Mouse (Mus musculus) urinary bladder, postnatal 14 days (tissue): ENCODE measurements at regions not wholly inside any gene's neighbourhood (a gene's known extent, or its start where the extent isn't known, plus 50 kb on each side); places are given as distances from the start of the nearest gene placed in this dataset.

Experiments used
- DNase-seq: peaks from one replicate; pipeline ENCODE4 v3.0.0; 2021; ENCODE audit warnings: low spot score

DNA sequence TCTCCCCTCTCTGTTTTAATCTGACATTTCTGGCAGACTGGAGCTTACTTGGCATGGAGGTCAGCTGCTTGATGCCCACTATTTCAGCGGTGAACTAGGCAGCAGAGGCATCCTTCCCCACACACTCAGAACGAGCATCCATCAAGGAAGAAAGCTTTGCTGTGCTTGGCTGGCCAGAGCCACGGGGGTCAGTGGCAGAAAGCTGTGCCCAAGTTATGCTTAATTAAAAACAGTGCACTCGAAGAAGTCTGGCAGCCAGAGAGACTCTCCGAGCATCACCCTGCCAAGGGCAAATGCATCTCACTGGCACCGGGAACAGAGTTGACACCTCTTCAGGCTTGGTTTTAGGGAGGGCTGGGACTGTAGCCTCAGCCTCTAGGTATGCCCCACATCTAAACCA, 168.3 kb downstream of the Gm45692 start:
- DNase-seq: no peak

DNA sequence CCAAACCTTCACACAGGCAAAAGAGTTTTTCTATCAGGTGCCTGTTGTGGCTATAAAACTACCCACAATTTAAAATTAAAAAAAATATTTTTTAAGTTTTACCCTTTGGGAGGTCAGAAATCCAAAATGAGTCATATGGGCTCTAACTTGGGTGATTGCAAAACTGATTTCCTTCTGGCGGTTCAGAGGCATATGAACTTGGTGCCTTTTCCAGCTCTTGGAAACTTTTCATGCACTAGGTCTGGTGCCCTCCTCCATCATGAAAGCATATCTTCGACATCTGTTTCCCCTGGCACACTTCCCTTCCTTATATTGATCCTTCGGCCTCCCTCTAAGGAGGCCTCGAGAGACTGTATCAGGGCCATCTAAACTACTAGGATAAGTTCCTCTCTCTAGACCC, 168.8 kb downstream of the Gm45692 start:
- DNase-seq: no peak

DNA sequence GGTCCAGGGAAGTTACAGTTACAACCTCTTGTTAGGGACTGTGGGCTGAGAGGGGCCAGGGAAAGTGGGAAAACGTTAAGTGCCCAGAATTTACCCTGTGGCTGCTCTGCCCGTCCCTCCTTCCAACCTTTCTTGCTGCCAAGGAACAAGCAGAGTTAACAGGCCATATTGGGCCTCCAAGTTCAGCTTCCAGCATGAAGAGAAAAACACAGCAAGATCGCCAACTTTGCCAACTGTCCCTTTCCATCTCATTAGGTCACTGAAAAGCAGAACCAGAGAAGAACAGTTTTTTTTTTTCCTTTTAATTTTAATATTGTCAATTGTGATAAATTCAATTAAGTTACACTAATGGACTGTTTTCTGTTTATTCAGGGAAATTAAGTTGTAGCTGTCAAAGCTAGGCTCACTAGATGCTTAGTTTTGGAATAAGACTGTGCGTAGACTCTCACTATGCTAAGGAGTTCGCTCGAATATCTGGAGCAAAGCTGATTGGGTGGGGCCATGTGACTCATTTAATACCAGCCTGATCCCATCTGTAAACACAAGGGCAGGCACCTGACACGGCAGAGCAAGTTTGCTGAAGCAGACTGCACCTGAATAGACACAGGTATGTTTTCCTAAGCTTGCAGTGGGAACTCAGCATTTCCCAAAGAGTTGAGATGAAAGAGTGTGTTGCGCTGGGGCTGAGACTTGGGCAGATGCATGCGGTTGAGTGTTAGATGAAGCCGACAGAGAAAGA, 178.9 kb downstream of the Gm45692 start:
- peak; percentile 40 for DNase-seq

DNA sequence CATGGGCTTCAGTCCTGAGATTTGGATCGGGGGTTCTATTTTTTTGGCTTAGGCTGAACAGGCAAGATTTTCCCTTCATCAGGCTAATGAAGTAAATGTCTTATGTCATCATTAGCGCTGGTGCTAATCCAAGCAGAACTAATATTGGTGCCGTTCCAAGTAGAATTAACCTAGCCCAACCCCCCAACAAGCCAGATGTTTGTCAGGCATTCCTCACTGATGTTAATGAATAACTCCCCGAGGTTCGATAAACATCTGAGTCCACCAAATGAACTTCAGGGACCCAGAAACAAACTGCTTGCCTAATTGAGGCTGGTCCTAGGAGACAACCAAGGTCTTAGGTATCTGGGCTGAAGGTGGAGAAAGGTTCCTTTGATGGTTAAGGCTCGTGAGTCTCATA, 180.9 kb downstream of the Gm45692 start:
- DNase-seq: no peak

DNA sequence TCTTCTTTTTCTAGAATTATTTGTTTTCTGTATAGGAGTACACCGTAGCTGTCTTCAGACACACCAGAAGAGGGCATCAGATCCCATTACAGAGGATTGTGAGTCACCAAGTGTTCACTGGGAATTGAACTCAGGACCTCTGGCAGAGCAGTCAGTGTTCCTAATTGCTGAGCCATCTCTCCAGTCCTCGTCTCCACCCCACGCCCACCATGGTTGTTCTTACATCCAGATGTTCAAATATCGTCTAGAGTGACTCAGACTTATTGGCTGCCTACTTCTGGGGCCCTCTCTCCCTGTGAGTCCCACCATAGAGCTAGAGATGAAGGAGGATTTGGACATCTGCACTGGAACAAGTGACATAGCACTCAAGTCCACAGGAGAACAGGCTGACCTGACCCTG, 182.6 kb downstream of the Gm45692 start:
- no peak for DNase-seq

DNA sequence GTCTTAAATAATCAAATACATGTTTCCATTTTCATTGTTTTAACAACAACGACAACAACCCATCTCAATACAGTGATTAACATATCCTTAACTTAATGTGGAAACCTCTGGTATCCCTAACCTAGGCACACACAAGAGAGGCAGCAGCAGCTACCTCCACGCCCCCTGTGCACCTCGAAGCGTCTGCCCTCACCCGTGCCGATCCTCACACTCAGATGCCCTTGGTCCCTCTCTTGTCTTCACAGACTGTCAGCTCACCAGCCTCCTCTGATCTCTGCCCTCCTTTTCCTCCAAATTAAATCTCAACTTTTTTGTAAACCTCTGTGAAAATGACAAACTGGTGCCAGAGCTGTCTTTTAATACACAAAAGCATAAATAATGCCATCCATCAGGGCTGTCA, 185.2 kb downstream of the Gm45692 start:
- DNase-seq: no peak

DNA sequence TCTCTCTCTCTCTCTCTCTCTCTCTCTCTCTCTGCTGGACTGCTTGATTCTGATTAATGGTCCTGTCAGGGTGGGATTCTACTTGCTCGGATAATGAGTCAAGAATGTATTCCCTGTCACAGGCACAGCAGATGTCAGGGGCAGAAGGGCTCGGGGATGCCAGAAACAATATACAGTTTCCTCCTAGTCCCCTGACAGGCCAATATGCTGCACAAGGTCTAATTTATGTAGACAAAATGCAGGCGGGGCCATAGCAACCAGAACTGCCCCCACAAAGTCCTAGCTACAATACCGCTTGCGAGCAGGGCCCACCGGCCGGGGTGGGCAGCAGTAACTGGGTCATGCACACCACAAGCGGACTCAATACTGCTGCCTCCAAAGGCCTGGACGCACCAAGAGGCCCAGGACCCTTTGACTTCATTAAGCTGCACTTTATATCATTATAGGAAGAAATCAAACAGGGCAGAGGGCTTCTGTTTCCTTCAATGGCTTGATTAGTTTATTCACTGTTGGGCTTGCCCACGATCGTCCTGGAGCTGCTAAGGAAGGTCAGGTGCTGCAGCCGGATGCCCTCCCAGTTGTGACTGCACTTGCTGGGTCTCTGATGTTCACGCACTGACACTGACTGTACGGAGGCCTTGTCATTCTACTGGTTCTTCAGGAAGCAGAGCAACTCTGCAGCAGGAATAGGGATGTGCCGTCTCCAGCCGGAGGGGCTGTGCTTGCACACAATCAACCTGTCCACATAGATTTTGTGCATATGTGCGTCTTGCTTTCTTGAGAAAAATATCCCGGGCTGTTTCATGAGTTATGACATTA, 185.9 kb downstream of the Gm45692 start:
- no peak for DNase-seq

DNA sequence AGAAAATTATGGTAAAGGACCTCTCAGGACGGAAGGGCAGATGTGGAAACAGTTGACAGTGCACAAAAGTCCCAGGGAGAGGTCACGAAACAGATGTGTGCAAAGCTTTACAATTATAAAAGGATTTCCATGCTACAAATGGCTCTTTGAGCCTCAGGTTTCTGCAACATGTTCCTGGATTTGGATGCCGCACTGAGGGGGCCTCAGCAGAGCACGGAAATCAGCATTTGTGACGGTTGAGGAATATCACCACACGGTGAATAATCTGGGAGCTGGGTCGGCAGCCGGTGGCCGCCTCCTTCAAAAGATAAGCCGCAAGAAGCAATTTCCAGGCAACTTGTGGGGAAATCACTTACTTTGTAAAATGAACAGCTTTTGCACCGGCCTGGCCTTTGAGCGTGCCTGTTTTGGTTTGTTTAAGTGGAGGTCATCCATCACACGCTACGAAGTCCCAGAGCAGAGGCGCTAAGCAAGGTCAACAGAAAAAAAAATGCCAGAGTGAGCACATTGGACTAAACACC, 188.8 kb downstream of the Gm45692 start:
- no peak for DNase-seq

DNA sequence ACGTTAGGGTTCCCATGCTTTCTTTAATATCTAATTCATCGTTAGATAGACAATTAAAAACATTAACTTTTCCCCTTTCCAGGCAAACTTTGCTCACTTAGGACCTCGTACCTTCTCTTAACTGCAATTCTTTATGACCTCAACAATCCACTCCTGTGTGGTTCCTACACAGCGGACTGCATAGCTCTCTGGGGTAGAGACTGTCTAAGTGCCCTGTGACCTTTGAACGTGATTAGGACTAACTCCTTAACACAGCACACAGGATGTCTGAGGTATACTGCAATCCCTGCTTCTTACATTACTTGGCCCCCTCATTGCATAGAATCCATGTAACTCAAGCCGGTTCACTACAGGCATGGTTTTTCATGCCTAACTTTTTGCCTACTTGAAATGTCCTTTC, 190.4 kb downstream of the Gm45692 start:
- DNase-seq: no peak

DNA sequence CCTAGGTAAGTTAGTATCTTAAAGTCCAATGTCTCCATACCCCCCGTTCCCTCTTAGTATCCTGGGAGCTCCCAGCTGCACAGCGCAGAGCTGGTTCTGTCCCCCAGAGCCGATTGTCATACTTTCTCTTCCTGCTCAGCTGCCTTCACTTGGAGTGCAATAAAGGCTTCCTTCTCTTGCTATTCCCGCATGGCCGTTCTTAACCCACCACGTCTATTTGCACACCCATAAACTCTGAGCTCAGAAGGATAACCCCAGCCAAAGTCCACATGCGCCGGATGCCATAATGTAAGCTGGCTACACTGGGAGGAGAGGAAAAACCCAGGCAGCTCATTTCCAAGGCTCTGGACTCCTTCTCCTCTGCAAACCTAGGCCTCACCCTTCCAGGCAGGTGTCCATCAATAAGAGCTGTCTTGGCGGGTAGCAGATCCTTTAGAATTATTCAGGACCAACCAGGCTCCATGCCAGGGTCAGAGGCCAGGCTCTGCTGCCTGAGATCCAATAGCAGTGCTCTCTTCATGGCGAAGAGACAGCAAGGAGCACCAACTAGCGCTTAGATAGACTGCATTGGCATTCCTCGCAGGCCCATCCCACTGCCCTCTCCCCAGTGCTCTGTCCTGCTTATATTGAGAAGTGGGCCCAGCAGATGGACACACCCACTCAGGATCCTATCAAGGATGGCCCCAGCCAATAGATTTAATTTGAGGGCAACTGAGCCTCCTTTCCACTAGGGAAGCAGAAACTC, 204.4 kb downstream of the Gm45692 start:
- no peak for DNase-seq

DNA sequence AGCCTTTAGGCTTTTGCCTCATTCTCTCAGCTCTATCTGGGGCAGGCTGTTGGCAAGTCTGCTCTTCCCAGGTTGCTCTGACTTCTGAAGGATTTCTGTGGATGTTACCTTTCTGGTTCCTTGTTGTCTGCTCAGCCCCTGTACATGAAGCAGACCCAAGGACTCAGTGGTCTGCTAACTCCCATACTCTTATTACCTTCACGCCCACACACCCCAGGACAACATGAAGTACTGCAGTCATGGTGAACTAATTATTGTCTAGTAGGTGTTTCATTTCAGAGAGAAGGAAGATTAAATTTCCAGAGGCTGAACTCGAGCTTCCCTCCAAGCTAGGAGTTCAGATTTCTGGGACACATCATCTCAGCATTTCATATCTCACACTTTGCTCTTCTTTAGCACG, 205.3 kb downstream of the Gm45692 start:
- no peak for DNase-seq

DNA sequence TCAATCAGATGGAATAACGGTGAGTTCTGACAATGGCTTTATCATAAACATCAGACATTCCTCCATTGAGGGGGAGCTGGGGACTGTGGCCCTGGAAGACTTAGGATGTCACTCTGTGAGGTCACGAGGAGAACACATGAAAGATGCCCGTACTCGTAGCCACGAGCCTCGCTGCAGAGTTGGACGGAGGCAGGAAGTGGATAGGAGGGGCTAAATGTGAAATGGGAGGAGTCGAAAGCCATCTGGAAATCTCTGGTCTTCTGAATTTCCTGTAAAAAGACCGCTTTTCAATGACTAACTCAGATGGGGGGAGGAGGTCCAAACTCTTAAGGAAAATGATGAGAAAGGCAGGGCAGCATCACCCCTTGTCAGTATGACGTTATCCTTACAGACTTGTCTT, 210.5 kb downstream of the Gm45692 start:
- no peak for DNase-seq

DNA sequence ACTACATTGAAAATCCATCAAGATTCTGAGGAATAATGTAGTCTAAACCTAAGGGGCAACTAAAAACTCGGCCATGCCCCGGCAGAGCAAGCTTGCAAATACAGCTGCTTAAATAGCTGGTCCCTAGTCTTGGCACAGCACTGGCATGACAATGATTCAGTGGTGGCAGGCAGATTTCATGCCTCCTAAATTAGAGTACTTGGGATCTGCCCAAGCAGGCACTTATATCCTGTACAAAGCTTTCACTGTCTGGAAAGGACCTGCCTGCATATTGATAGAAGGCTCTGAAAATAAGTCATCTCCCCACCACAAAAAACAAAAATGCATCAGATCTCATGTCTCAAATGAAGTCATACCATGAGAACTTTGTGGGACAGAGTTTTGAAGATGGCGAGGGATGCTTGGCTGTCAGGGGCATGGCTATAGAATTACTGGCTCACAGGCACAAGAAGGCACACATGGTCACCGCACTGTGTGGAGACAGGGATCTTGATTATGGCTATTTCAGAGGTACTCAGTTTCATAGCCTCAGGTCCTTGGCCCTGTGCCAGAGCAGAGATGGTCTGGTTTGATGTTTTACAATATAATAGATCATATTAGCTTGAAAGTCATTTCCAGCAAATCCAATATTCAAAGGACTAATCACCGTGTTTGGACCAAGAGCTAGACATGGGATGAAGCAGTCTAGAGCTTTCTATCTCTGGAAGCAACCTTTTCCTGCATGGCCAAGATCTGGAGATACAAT, 217.7 kb downstream of the Gm45692 start:
- DNase-seq: no peak

DNA sequence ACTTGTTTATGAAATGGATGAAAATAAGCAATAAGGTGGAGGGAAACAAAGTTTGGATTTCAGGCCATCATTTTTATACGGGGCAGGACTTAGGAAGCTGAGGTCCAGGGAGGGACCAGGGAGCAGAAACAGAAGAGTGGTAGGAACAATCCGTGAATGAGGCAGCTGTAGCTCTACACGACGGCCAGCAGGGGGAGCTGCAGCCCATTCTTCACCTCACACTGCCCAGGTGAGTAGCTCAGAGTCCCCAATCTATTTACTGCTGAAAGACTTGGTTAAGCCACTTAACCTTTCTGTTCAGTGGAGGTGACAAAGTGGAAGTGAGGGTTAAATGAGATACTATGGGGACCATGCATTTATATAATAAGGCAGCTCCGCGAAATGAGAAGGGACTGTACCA, 225.7 kb downstream of the Gm45692 start:
- peak; percentile 79 for DNase-seq

DNA sequence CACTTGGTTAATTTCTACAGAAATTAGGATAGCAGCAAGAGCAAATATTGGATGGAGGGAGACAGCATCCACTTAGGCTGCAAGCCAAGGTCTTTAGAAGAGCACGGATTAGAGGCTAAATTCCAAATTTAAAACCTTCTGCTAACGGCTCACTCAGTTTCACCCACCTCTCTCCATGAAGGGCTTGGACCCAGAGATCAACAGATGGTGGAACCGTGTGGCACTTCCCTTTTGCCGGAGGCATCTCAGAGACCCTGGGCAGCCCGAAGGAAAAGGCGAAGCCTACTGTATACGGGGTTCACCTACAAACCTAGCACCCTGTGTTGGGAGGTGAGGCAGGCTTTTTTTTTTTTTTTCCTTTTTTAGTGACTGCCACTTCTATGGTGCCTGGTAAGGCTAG, 229.9 kb downstream of the Gm45692 start:
- no peak for DNase-seq

DNA sequence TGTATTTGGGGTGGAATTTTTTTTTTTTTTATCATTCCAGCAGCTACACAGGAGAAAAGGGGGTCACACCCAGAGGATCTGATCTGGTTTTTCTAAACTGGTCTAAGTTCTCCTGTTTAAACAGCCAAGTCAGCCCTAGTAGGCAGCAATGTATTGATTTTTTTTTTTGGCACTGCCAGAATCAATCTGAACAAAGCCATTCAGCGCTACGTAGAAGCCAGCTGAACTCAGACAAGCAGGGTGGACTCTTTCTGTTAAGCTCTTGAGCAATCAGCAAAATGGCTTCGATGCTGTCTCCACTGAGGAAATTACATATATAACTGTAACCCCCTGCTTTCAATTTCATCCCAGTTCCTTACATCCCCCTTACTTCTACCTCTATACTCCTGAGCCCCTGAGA, 230.5 kb downstream of the Gm45692 start:
- DNase-seq: no peak

DNA sequence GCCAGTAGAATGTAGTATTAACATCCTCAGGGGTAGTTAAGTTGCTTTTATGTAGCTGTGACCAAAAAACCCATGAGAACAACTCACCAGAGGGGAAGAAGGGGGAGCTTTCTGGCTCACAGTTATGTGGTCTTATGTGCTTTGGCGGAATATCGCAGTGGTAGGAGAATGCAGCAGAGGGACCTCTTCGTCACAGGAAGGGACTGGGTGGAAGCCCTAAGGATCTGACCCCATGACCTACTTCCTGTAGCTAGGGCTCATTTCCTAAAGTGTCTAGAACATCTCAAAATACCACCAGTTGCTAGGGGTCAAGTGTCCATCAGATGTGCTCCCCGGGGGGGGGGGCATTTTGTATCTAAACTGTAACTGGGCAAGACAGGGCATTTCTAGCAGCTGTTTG, 231.3 kb downstream of the Gm45692 start:
- no peak for DNase-seq

DNA sequence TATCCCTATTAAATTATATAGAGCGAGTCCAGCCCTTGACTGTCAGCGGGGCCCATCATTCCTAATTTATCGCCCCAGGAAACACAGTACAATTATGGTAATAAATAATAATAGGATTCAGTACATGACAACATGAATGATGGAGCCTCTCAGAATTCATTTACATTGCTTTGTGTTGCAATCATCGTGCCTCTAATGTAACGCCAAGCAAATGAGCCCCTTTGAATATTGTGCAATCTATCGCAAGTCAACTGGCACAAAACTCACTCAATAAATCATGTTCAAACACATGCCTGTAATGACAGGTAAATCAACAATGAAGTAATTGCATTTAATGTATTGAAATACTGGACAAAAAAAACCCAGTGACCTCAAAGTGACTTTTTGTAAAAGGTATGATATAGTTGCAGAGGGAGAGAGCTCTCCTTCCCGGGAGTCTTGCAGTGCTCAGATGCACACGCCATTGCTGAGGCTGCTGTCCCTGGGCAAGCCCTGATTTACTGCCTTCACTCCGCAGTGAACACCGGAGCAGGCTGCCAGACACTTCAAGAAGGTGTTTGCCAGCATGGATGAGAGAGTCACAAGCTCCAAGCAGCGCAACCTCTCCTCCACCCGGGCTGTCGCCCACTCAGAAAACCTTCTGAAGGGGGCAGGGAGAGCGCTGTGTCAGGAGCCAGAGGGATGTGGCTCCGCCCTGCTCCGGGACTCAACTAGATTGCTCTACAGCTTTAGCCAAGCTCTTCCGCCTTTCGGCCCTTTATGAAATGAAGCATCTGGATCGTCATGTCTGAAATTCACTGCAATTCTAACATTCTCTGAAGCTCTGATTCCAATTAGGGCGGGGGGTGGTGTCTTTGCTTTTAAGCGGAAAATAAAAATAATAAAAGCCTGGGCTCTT, 232.6 kb downstream of the Gm45692 start:
- DNase-seq: peak; percentile 65

DNA sequence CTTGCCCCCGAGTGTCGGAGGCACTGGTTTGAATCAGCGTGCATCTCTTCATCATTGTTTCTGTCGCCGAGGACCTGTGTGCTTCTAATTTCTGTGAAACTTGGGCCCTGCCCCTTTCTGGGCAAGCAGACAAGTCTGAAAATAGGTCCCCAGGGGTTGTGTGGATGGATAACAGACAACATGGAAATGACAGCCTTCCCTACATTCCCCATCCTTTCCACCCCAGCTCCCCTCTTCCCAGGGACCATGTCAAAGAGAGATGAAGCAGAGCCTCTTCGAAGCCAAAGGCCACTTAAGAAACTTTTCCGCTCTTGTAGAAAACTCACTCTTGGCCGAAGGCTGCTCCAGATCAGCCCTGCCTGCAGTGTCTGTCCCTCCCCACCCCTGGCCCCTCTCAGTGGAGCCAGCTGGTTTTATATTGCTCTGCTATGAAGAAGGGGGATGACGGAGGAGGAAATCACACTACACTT, 233.2 kb downstream of the Gm45692 start:
- peak; percentile 71 for DNase-seq

DNA sequence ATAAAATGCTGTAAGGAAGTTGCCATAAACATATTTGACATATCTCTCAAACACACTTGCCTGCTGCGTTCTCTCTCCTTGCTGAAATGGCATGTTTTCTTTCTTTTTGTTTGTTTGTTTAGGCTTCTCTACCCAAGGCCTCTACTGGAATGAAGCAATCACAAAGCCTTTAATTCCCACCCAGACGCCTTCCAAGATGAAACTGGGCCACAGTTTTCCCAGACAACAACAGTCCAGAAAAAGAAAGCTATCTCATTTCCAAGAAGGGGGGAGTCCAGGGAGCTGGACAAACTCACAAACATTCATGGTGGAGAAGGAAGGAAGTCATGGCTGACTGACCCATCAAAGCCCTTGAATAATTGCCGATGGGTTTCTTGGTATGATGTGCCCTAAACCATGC, 234.1 kb downstream of the Gm45692 start:
- DNase-seq: no peak

DNA sequence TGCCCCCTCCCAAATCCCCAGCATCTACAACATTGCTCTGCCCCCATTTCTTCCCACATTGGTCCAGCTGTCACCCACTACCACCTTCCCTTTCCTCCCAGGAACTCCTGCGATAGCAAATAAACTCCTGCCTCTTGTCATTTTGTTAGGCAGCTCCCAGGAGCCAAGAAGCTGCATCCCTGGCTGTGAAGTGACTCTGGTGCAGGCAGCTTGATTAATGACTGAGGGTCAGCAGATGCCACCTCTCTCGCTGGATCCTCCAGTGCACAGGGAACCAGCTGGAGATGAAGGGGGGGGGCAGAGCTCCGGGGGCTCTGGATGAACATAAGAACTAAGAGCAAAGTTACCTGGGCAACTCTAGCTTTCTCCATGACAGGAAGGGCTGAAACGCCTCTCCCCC, 235.2 kb downstream of the Gm45692 start:
- DNase-seq: no peak
